Mouse (Mus musculus) brain, embryonic 14.5 days (tissue): Measurements from ENCODE around the gene St6galnac5.

Experiments used
- CTCF ChIP-seq: fragments of 200-500 bp; IDR thresholded peaks from 2 replicates; pipeline ENCODE4 v1.5.1; 2012; ENCODE audit warnings: inconsistent platforms, mild to moderate bottlenecking, moderate library complexity, borderline replicate concordance; ENCODE audit not compliant: insufficient read depth, insufficient read length; ENCODE audit errors: extremely low read depth
- POLR2A ChIP-seq: fragments of 200-500 bp; IDR thresholded peaks from 2 replicates; pipeline ENCODE4 v1.6.1; 2012; ENCODE audit warnings: mild to moderate bottlenecking, inconsistent platforms, borderline replicate concordance; ENCODE audit not compliant: poor library complexity, insufficient read depth, insufficient read length, severe bottlenecking; ENCODE audit errors: extremely low read depth

- no peak for TF ChIP-seq CTCF
- TF ChIP-seq POLR2A: no peak
Observed at GRCm38 (mm10) chr3:152942985-152943384, 39.1 kb downstream of the St6galnac5 start.
